Mouse (Mus musculus) liver, embryonic 15.5 days (tissue): ENCODE measurements around the gene Fbxl14. TPM values are rescaled to one million over a fixed set of nuclear protein-coding genes. Genes with fewer than 3 reads are reported as not detected.
"Not testable (repeated sequence)": the region's sequence is repeated elsewhere in the genome, so short reads cannot be mapped to it uniquely, and the experiment has no call there.

Source experiments
- ATAC-seq: fragments of 200-750 bp; cut with Nextera tagmentation; 2 replicates; pipeline ENCODE4 v1.8.0; 2017; ENCODE audit warnings: moderate number of reproducible peaks, mild to moderate bottlenecking, moderate library complexity; ENCODE audit not compliant: insufficient read depth
- H3K27ac ChIP-seq: fragments of 300-500 bp; sonication (generic); replicated peaks from 2 replicates; pipeline ENCODE4 v1.5.1; 2015; ENCODE audit warnings: mild to moderate bottlenecking, inconsistent platforms
- H3K27me3 ChIP-seq: fragments of 300-500 bp; sonication (generic); 2 replicates; pipeline ENCODE4 v1.6.1; 2015; ENCODE audit warnings: mild to moderate bottlenecking, inconsistent platforms
- H3K36me3 ChIP-seq: fragments of 300-500 bp; sonication (generic); replicated peaks from 2 replicates; pipeline ENCODE4 v1.6.1; 2015; ENCODE audit warnings: moderate library complexity, mild to moderate bottlenecking, inconsistent platforms
- H3K4me1 ChIP-seq: fragments of 300-500 bp; sonication (generic); replicated peaks from 2 replicates; pipeline ENCODE4 v1.6.1; 2015; ENCODE audit warnings: inconsistent platforms
- H3K4me2 ChIP-seq: fragments of 300-500 bp; sonication (generic); 2 replicates; pipeline ENCODE4 v1.6.1; 2015; ENCODE audit warnings: moderate library complexity, mild to moderate bottlenecking, inconsistent platforms
- H3K4me3 ChIP-seq: fragments of 300-500 bp; sonication (generic); replicated peaks from 2 replicates; pipeline ENCODE4 v1.5.1; 2015; ENCODE audit warnings: mild to moderate bottlenecking, inconsistent platforms
- H3K9ac ChIP-seq: fragments of 300-500 bp; sonication (generic); 2 replicates; pipeline ENCODE4 v1.6.1; 2015; ENCODE audit warnings: moderate library complexity, mild to moderate bottlenecking, inconsistent platforms
- H3K9me3 ChIP-seq: fragments of 300-500 bp; sonication (generic); replicated peaks from 2 replicates; pipeline ENCODE4 v1.6.1; 2016; ENCODE audit warnings: inconsistent platforms
- WGBS: fragments of 180-500 bp; shearing (Covaris S2); methylation state at CpG from one replicate; pipeline ENCODE4 v1.1.7; 2015; ENCODE audit warnings: mixed read lengths; ENCODE audit not compliant: insufficient replicate concordance; 5-methylcytosine and 5-hydroxymethylcytosine counted together
- polyA plus RNA-seq: library from polyadenylated mRNA; unstranded; fragments of >200 nt; fragmentation: Nextera tagmentation; extraction: Ambion mirVana; gene quantifications from 2 replicates; pipeline ENCODE4 v1.2.1, GENCODE M21; 2015

The Fbxl14 gene
- polyA plus RNA-seq, 1 experiment from 2014 or later: 2.1 TPM

DNA sequence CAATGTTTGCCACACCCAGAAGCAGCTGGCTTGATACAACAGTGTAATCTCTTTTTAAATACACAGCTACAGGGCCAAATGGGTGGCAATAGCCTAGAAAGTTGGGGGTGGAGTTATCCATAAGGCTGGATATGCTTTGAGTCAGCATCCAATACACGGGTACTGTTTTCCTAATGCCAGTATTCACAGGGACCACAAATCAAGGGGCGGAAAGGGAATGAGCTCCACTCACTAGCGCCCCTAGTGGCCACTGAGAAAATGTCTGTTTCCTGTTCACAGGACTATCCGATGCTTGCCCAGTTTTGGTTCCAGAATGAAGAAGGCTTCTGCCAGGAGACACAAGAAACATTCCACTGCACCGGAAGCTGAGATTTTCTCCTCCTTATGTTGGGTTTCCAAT, 7.3 kb upstream of the Fbxl14 start:
- 21% methylated on average over 5 of the region's 5 CpGs for WGBS

DNA sequence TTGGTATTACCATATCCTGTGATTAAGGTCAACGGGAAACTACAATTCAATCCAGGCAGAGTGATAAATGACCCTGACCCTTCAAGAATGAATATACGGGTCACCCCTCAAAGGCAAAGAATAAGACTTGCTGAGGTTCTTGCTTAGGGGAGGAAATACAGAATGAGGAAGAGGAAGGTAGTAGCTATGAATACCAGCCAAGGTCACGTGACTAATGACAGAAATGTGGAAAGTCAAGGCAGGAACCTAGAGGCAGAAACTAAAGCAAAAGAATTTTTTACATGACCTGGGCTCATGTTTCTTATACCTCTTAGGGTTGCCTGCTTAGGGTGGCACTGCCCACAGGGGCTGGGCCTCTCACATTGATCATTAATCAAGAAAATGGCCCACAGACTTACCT, 6.8 kb upstream of the Fbxl14 start:
- Histone ChIP-seq H3K9ac (no peak overlapping the region), H3K4me1 (peaks cover 29% of the 10 kb centered on the region), H3K27ac (no peak overlapping the region), H3K4me2 (no peak overlapping the region), H3K9me3 (no peaks in the 10 kb centered on the region), H3K4me3 (no peak overlapping the region), H3K27me3 (0 out of 2 replicates have a peak, but pooled peaks cover 5% of the 10 kb centered on the region), H3K36me3 (no peaks in the 10 kb centered on the region)
- ATAC-seq: no peak
- WGBS: 46% methylated on average over 3 of the region's 3 CpGs

More for the DNA sequence above, 7.3 kb upstream of the Fbxl14 start:
- H3K4me3 ChIP-seq: no peak overlapping the region
- no peak overlapping the region for H3K4me2 ChIP-seq
- no peaks in the 10 kb centered on the region for H3K36me3 ChIP-seq
- no peak overlapping the region for H3K27ac ChIP-seq
- no peaks in the 10 kb centered on the region for H3K9me3 ChIP-seq
- ATAC-seq: no peak
- no peak overlapping the region for H3K9ac ChIP-seq
- H3K27me3 ChIP-seq: 0 out of 2 replicates have a peak, but pooled peaks cover 5% of the 10 kb centered on the region
- H3K4me1 ChIP-seq: peaks cover 28% of the 10 kb centered on the region

GRCm38 (mm10) chr6:119473446-119473845, 6.0 kb upstream of the Fbxl14 start:
- H3K9ac ChIP-seq: no peak overlapping the region
- WGBS: 21% methylated on average over 7 of the region's 7 CpGs
- no peaks in the 10 kb centered on the region for H3K36me3 ChIP-seq
- no peak overlapping the region for H3K4me3 ChIP-seq
- peaks cover 36% of the 10 kb centered on the region for H3K4me1 ChIP-seq
- no peak overlapping the region for H3K27ac ChIP-seq
- H3K4me2 ChIP-seq: peak overlapping the region; percentile 13; the same call in 1 of the 2 replicates
- 0 out of 2 replicates have a peak, but pooled peaks cover 5% of the 10 kb centered on the region for H3K27me3 ChIP-seq
- H3K9me3 ChIP-seq: no peaks in the 10 kb centered on the region
- no peak for ATAC-seq

DNA sequence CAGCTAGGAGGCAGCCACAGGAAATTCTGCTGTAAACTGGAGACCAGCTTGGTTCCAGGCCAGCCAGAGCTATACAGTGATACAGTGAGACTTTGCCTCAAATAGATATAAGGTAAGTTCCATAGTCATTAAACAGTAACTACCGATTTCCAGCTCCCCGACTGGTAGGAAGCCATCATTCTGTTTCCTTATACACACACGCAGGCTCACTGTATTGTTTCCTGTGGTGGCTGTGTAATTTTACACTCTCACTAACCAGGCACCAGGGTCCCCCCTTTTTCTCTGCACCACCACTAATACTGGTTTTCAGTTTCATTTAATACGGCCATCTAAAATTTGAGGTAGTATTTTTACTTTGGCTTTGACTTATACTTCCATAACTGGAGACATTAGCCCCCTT, 5.5 kb upstream of the Fbxl14 start:
- ATAC-seq: no peak

GRCm38 (mm10) chr6:119475988-119476387, 3.5 kb upstream of the Fbxl14 start:
- no peaks in the 10 kb centered on the region for H3K9me3 ChIP-seq
- no peak overlapping the region for H3K27ac ChIP-seq
- WGBS: 26% methylated on average over 6 of the region's 6 CpGs
- no peak for ATAC-seq
- H3K27me3 ChIP-seq: 0 out of 2 replicates have a peak, but pooled peaks cover 5% of the 10 kb centered on the region
- no peaks in the 10 kb centered on the region for H3K36me3 ChIP-seq
- no peak overlapping the region for H3K9ac ChIP-seq
- no peak overlapping the region for H3K4me2 ChIP-seq
- H3K4me3 ChIP-seq: no peak overlapping the region
- H3K4me1 ChIP-seq: peaks cover 55% of the 10 kb centered on the region

More for the DNA sequence above, 5.5 kb upstream of the Fbxl14 start:
- peaks cover 42% of the 10 kb centered on the region for H3K4me1 ChIP-seq
- no peak overlapping the region for H3K4me3 ChIP-seq
- no peak overlapping the region for H3K27ac ChIP-seq
- WGBS: 35% methylated on average over 4 of the region's 4 CpGs
- no peaks in the 10 kb centered on the region for H3K36me3 ChIP-seq
- H3K9me3 ChIP-seq: no peaks in the 10 kb centered on the region
- no peak overlapping the region for H3K9ac ChIP-seq
- H3K4me2 ChIP-seq: no peak overlapping the region
- H3K27me3 ChIP-seq: 0 out of 2 replicates have a peak, but pooled peaks cover 5% of the 10 kb centered on the region

- Histone ChIP-seq H3K4me3 (no peak overlapping the region), H3K27me3 (no peaks in the 10 kb centered on the region), H3K36me3 (no peaks in the 10 kb centered on the region; the same call in 1 of the 2 replicates), H3K27ac (no peak overlapping the region; the same call in 1 of the 2 replicates), H3K9me3 (no peaks in the 10 kb centered on the region), H3K4me2 (peak overlapping the region; percentile 98), H3K9ac (no peak overlapping the region), H3K4me1 (peaks cover 62% of the 10 kb centered on the region)
- ATAC-seq: no peak
- WGBS: 54% methylated on average over 13 of the region's 13 CpGs
Measured at GRCm38 (mm10) chr6:119477686-119478310, 1.7 kb upstream of the Fbxl14 start.

DNA sequence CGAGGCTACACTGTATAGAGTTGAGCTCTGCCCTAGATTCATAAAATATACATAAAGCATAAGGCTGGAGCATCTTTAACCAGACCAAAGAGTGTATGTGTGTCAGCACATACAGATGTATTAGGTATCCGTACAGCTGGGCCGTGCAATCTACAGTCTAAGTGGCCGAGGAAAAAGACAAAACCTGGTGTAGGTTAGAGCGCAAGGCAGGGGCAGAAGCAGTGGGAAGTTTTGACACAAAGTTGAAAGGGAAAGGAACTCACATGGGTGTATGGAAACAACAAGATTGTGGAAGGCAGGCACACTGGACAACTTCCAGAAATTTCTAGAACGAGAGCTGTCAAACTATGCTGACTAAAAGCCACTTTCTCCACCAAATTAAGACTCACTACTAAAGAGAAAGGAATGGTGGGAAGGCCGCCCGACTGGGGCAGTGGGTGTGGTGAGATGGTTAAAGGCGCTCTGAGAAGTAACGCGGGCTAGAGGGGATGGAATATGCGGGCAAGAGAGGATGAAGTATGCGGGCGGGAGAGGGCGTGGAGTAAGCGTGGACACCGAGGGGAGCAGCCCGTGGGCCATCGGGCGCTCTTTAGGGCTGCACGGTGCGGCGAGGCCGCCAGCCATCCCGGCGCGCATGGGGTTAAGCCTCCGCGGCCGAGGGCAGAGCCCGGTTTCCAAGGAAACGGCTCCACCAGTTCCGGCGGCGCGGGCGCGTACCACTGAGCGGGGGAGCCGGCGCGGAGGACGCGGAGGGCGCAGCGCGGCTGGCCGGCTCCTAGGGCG, 717 bp upstream of the Fbxl14 start:
- Histone ChIP-seq H3K9ac (peak overlapping the region; percentile 80), H3K36me3 (peaks cover 9% of the 10 kb centered on the region), H3K4me2 (peak overlapping the region; percentile 98), H3K4me3 (peak overlapping the region; percentile 82), H3K4me1 (peaks cover 62% of the 10 kb centered on the region), H3K27me3 (no peaks in the 10 kb centered on the region), H3K9me3 (no peaks in the 10 kb centered on the region), H3K27ac (peak overlapping the region; percentile 94)
- peak; percentile 84 for ATAC-seq
- WGBS: 2% methylated on average over 49 of the region's 49 CpGs

DNA sequence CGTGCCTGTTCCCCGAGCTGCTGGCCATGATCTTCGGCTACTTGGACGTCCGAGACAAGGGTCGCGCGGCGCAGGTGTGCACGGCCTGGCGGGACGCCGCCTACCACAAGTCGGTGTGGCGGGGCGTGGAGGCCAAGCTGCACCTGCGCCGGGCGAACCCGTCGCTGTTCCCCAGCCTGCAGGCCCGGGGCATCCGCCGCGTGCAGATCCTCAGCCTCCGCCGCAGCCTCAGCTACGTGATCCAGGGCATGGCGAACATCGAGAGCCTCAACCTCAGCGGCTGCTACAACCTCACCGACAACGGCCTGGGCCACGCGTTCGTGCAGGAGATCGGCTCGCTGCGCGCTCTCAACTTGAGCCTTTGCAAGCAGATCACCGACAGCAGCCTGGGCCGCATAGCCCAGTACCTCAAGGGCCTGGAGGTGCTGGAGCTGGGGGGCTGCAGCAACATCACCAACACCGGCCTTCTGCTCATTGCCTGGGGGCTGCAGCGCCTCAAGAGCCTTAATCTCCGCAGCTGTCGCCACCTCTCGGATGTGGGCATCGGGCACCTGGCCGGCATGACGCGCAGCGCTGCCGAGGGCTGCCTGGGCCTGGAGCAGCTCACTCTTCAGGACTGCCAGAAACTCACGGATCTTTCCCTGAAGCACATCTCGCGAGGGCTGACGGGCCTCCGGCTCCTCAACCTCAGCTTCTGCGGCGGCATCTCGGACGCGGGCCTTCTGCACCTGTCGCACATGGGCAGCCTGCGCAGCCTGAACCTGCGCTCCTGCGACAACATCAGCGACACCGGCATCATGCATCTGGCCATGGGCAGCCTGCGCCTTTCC, 623 bp downstream of the Fbxl14 start:
- WGBS: under 1% methylated on average over 70 of the region's 70 CpGs

DNA sequence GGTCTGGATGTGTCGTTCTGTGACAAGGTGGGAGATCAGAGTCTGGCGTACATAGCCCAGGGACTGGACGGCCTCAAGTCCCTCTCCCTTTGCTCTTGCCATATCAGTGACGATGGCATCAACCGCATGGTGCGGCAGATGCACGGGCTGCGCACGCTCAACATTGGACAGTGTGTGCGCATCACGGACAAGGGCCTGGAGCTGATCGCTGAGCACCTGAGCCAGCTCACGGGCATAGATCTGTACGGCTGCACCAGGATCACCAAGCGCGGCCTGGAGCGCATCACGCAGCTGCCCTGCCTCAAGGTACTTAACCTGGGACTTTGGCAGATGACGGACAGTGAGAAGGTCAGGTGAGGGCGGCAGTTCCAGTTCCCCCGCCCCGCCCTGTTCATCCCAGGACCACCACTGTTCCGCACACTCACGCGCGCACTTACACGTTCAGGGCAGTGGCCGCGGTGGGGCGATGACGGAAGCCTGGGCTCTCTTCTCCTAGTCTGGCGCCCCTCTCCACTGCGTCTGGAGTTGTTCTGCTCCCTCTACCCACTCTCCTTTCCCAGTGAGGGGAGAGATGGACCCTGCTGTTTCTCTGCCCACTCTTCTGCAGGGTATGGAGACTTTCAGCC, 1.4 kb downstream of the Fbxl14 start:
- Histone ChIP-seq H3K9ac (peak overlapping the region; percentile 80), H3K4me2 (peak overlapping the region; percentile 98), H3K36me3 (peaks cover 15% of the 10 kb centered on the region), H3K27ac (peak overlapping the region; percentile 94; the same call in 1 of the 2 replicates), H3K4me1 (peaks cover 64% of the 10 kb centered on the region), H3K27me3 (no peaks in the 10 kb centered on the region), H3K9me3 (no peaks in the 10 kb centered on the region), H3K4me3 (peak overlapping the region; percentile 82)
- ATAC-seq: no peak
- under 1% methylated on average over 33 of the region's 33 CpGs for WGBS

More for the DNA sequence above, 623 bp downstream of the Fbxl14 start:
- Histone ChIP-seq H3K4me1 (peaks cover 61% of the 10 kb centered on the region), H3K9me3 (no peaks in the 10 kb centered on the region), H3K36me3 (peaks cover 15% of the 10 kb centered on the region), H3K27ac (peak overlapping the region; percentile 94), H3K4me2 (peak overlapping the region; percentile 98), H3K4me3 (peak overlapping the region; percentile 82), H3K9ac (peak overlapping the region; percentile 80), H3K27me3 (no peaks in the 10 kb centered on the region)
- ATAC-seq: peak; percentile 36

DNA sequence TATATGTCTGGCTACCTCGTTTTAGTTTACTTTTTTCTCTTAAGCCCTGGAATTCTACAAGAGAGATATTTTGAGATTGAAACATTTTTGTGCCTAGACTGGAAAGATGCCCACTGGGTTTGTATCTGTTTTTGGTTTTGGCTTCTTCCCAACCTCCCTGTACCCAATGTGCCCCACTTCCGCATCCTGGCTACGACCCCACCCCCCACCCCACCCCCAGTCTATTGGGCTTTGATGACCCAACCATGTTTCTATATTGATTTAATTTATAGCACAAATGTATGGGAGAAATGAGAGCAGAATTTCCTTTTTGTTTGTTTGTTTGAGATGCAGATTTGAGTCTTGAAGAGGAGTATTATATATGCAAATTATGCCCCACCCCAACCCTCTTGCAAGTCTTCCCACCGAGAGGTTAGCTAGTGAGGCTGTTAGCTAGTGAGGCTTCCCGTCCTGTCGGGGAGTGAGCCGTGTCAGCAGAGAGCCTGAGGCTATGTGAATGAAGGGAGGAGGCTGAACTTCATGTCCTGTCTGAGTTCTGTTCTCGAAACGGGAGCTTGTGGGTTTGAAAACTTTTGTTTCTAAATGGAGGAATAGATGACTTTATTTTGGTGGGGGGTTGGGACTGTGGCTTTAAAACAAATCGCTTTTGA, 2.4 kb downstream of the Fbxl14 start:
- not testable (repeated sequence) for ATAC-seq, H3K27ac ChIP-seq, H3K27me3 ChIP-seq, H3K9me3 ChIP-seq
- Histone ChIP-seq H3K36me3 (peaks cover 15% of the 10 kb centered on the region), H3K4me2 (peak overlapping the region; percentile 98), H3K4me1 (peaks cover 61% of the 10 kb centered on the region), H3K9ac (0 out of 2 replicates have a peak overlapping the region, but pooled peaks have one; percentile 25), H3K4me3 (peak overlapping the region; percentile 82)
- 4% methylated on average over 10 of the region's 10 CpGs for WGBS
